In the genomic region with DNA sequence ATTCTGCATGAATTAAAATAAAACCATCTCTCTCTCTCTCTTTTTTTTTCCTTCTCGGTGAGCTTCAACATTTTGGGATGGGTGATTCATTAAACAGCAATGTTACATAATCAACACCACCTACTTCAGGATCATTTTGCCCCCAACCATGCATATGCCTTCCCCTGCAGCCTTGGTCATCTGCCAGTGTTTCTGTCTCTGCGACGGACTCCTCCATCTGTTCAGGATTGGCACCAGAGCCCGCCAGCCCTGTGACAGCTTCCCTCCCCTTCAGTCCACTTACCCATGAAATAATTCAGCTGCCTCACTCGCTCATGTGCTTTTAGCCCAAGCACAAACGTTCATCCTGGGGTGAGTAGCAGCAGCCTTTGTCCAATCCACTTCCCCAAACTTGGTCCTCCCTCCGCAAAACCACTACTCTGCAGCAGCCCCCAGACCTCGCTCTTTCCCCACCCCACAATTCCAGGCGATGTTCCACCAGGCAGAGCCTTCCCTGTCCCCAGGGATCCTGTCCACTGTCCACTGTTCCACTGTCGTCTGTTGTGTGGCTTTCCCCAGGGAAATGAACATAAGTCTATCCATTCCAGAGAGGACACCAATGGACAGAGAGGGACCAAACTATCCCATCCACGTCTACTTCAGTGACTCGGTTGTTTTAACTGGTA, we compare ENCODE assay signal across 9 mouse cellular contexts. TPM values are rescaled to one million over a fixed set of nuclear protein-coding genes. Genes with fewer than 3 reads are reported as not detected.
DNase-seq lines count a peak whose midpoint lies in the region; ATAC-seq lines count a peak whose summit lies in the region.
"Had no signal": no experiment of that assay in that cellular context is flagged by ENCODE, and none has a peak within 500 bp of the region (broad histone marks: within the 10 kb centered on the region; RNA-seq: fewer than 3 reads in every experiment).

No protein-coding gene starts in this region.

- peak; percentile 47 for DNase-seq in hindbrain, embryonic 14.5 days (ENCODE audit: low spot score)
- no peak for DNase-seq in hindbrain, embryonic 10.5 days (ENCODE audit: low spot score)
- DNase-seq in cerebellum, adult 18-20 months: peak; percentile 94 to 95
- peak; percentile 85 to 93 for DNase-seq in layer of hippocampus, adult 18-20 months (ENCODE audit: low spot score in 2 of 2)
- DNase-seq in embryo, embryonic 11 days: no peak
- DNase-seq in gastrocnemius, adult 18-20 months (ENCODE audit: low spot score): no peak

- WGBS in hindbrain, embryonic 14.5 days: 57% methylated on average over 12 of the region's 12 CpGs
- 76% methylated on average over 12 of the region's 12 CpGs for WGBS in hindbrain, embryonic 10.5 days
- 61% methylated on average over 12 of the region's 12 CpGs for WGBS in midbrain, embryonic 15.5 days

- no peak overlapping the region for H3K9ac ChIP-seq in hindbrain, embryonic 14.5 days
- H3K9ac ChIP-seq in midbrain, embryonic 15.5 days: no peak overlapping the region
- H3K9ac ChIP-seq: embryonic facial prominence, embryonic 13.5 days had no signal

- no peaks in the 10 kb centered on the region for H3K4me1 ChIP-seq in hindbrain, embryonic 14.5 days (replicated peaks; ENCODE audit: control insufficient read depth, insufficient read depth, low read length)
- H3K4me1 ChIP-seq in hindbrain, embryonic 10.5 days (replicated peaks): 0 out of 2 replicates have a peak, but pooled peaks cover 3% of the 10 kb centered on the region
- no peaks in the 10 kb centered on the region for H3K4me1 ChIP-seq in midbrain, embryonic 15.5 days

- H3K36me3 ChIP-seq in hindbrain, embryonic 14.5 days (replicated peaks; ENCODE audit: control insufficient read depth, insufficient read depth): no peaks in the 10 kb centered on the region
- H3K36me3 ChIP-seq in hindbrain, embryonic 10.5 days: no peaks in the 10 kb centered on the region
- H3K36me3 ChIP-seq in midbrain, embryonic 15.5 days (replicated peaks): no peaks in the 10 kb centered on the region
- H3K36me3 ChIP-seq: embryonic facial prominence, embryonic 13.5 days had no signal

- no peaks in the 10 kb centered on the region for H3K9me3 ChIP-seq in hindbrain, embryonic 14.5 days (ENCODE audit: control insufficient read depth, low read length)
- H3K9me3 ChIP-seq in hindbrain, embryonic 10.5 days: no peaks in the 10 kb centered on the region
- H3K9me3 ChIP-seq in midbrain, embryonic 15.5 days: no peaks in the 10 kb centered on the region
- H3K9me3 ChIP-seq: embryonic facial prominence, embryonic 13.5 days had no signal

- H3K4me3 ChIP-seq in hindbrain, embryonic 14.5 days (replicated peaks; ENCODE audit: low read length): no peak overlapping the region
- no peak overlapping the region for H3K4me3 ChIP-seq in hindbrain, embryonic 10.5 days
- no peak overlapping the region for H3K4me3 ChIP-seq in midbrain, embryonic 15.5 days
- H3K4me3 ChIP-seq: embryonic facial prominence, embryonic 13.5 days had no signal

- 0 out of 2 replicates have a peak overlapping the region, but pooled peaks have one; percentile 48 for H3K27ac ChIP-seq in hindbrain, embryonic 14.5 days
- H3K27ac ChIP-seq in hindbrain, embryonic 10.5 days: no peak overlapping the region
- H3K27ac ChIP-seq in midbrain, embryonic 15.5 days: peak overlapping the region; percentile 53; the same call in 1 of the 2 replicates
- H3K27ac ChIP-seq: embryonic facial prominence, embryonic 13.5 days had no signal

- no peaks in the 10 kb centered on the region for H3K27me3 ChIP-seq in hindbrain, embryonic 14.5 days (ENCODE audit: control insufficient read depth, insufficient read depth, low read length)
- no peaks in the 10 kb centered on the region for H3K27me3 ChIP-seq in hindbrain, embryonic 10.5 days (ENCODE audit: insufficient read depth, poor library complexity, severe bottlenecking)
- no peaks in the 10 kb centered on the region for H3K27me3 ChIP-seq in midbrain, embryonic 15.5 days (replicated peaks)

- no peak overlapping the region for H3K4me2 ChIP-seq in hindbrain, embryonic 14.5 days (replicated peaks)
- H3K4me2 ChIP-seq in midbrain, embryonic 15.5 days: no peak overlapping the region
- H3K4me2 ChIP-seq: embryonic facial prominence, embryonic 13.5 days had no signal

- no peak for ATAC-seq in hindbrain, embryonic 14.5 days (ENCODE audit: low FRiP score)
- no peak for ATAC-seq in midbrain, embryonic 15.5 days (replicated peaks)
- ATAC-seq in monocyte, adult 5-6 weeks (replicated peaks; ENCODE audit: insufficient number of reproducible peaks, low FRiP score, low TSS enrichment, poor library complexity, severe bottlenecking): no peak

RNA-seq across cellular contexts. Expression of a gene that starts 11.4 kb away (rescaled TPM):
- 215 and 239 TPM in 2 replicates for polyA plus RNA-seq in hindbrain, embryonic 14.5 days (2014; fragmentation: Nextera tagmentation; extraction: Ambion mirVana)
- 11.7 and 28.8 TPM in 2 replicates for polyA plus RNA-seq in hindbrain, embryonic 10.5 days (2016; fragmentation: Nextera tagmentation; extraction: Ambion mirVana)
- total RNA-seq in layer of hippocampus, adult 18-20 months (2021): 100 to 1,000 TPM; 435 to 459 TPM
- 303 and 316 TPM in 2 replicates for polyA plus RNA-seq in midbrain, embryonic 15.5 days (2015; fragmentation: Nextera tagmentation; extraction: Ambion mirVana)
- total RNA-seq in gastrocnemius, adult 18-20 months (2021): 1 to 10 TPM in 1 of 2 experiments, under 1 TPM in 1; 0.78 to 1.3 TPM
- 17.1 TPM in 1 of 3 replicates, not detected in the others for total RNA-seq in monocyte, adult 5-6 weeks (2017)

RNA-seq across cellular contexts. Expression of a gene that starts 11.6 kb away (rescaled TPM):
- 3.6 and 4.5 TPM in 2 replicates for polyA plus RNA-seq in hindbrain, embryonic 14.5 days (2014; fragmentation: Nextera tagmentation; extraction: Ambion mirVana)
- 8.7 and 10.3 TPM in 2 replicates for polyA plus RNA-seq in hindbrain, embryonic 10.5 days (2016; fragmentation: Nextera tagmentation; extraction: Ambion mirVana)
- 1 to 10 TPM; 7.0 to 9.0 TPM for total RNA-seq in layer of hippocampus, adult 18-20 months (2021)
- polyA plus RNA-seq in midbrain, embryonic 15.5 days (2015; fragmentation: Nextera tagmentation; extraction: Ambion mirVana): 4.6 and 5.1 TPM in 2 replicates
- 10 to 100 TPM; 16.3 to 18.5 TPM for total RNA-seq in gastrocnemius, adult 18-20 months (2021)
- 5.8 to 11.9 TPM (median 6.1 TPM) in 3 replicates for total RNA-seq in monocyte, adult 5-6 weeks (2017)

Comparison
In these comparisons a context has a peak if more than half of its experiments do, and no peak if none do; other contexts are left out.
1. DNase-seq: peak in hindbrain, embryonic 14.5 days (single experiment), cerebellum, adult 18-20 months (2 of 2) and layer of hippocampus, adult 18-20 months (2 of 2); none in hindbrain, embryonic 10.5 days (single experiment), embryo, embryonic 11 days (single experiment) and gastrocnemius, adult 18-20 months (single experiment).
2. RNA of a gene that starts 11.4 kb away (total RNA-seq): 435 to 459 TPM in layer of hippocampus, adult 18-20 months; 17.1 TPM in monocyte, adult 5-6 weeks and 0.78 to 1.3 TPM in gastrocnemius, adult 18-20 months; every median in the first group is over 10 times any median in the second.